Mouse (Mus musculus) embryo, embryonic 10 days (tissue): ENCODE measurements around the gene Plcb4.

ENCODE experiments used
- DNase-seq: peaks from one replicate; pipeline ENCODE4 v3.0.0-alpha.2; 2015; ENCODE audit warnings: low spot score

The Plcb4 gene

DNA sequence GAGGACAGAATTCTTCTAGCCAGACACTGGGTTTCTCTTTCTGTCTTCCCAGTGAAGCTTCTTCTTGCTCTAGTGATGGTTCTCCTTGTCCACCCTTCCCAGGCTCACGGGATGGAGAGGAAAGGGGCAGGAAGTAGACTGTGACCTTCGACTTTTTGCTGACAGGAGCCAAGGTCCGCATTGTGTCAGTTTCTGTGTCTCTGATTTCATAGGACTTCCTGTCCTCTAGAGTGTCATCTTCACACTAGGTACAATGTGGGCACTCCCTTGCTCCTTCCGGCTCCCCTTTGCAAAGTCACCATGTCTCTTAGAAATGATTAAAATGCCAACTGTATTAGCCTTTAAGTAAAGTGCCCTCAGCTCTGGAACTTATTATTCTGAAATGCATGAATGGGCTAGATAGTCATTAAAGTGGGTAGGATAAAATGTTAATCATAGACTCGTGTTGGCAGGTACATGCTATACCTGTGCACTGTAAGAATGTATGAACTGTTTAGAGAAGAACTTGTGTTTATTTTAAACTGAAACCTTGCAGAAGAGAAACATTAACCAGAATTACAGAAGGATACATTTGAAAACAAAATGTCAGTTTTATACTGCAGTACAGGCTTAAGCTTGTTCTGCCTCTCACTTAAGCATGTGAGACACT lies 152.8 kb downstream of the Plcb4 start:
- DNase-seq: no peak

DNA sequence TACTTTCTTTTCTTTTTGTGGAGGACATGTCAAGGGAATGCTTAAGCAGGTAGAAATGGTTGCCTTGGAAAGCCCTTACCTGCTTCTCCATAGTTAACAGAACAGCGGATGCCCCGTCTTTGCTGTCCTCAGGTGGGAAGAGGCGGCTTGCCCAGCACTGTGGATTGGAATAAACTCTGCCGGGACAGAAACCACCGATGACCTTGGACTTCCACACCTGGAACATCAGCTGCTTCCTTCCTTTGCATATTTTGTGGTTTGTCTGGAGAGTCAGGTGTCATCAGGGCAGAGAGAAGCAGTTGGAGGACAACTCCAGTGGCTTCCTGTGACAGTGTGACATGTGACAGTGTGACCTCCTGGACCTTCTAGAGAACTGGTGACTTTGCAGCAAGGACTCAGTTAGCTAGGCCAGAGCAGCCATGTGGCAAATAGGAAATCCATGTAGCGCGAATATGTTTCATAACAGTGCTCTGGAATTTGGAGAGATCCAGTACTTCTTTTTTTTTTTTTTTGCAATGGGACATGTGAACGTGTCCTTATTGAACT lies 154.0 kb downstream of the Plcb4 start:
- DNase-seq: no peak

DNA sequence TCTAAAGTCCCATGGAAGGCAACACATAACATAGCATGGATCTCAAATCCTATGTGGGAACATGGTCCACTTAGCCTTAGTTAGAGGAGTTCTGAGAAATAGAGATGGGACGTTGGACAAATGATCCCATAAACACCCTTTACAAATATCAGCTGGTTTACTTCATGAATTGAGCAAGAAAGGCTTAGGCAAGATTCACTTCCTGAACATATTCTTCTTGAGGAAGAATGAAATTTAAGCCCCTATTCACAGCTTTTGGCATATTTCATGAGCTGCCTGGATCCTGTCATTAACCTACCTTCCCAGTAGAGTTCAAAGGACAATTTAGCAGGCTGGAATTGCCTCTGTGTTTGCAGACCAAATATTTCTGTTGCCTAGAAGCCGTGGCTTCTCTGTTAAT lies 161.9 kb downstream of the Plcb4 start:
- DNase-seq: no peak

DNA sequence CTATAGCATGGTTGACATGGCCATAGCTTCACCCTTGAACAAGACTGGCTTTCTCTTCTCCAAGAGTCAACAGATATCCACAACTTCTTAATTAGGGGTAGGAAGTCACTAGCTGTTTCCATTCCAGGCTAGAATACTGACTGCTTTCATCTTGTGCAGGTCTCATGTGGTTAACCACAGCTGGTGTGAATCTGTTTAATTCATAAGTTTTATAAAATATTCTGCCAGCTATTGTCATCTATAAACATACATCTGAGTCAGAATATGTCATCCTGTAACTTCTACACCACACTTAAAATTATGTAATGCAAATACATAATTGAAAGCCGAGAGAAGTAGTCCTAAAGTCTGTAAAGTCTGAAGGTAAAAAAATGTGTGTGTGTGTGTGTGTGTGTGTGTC lies 164.9 kb downstream of the Plcb4 start:
- DNase-seq: no peak

DNA sequence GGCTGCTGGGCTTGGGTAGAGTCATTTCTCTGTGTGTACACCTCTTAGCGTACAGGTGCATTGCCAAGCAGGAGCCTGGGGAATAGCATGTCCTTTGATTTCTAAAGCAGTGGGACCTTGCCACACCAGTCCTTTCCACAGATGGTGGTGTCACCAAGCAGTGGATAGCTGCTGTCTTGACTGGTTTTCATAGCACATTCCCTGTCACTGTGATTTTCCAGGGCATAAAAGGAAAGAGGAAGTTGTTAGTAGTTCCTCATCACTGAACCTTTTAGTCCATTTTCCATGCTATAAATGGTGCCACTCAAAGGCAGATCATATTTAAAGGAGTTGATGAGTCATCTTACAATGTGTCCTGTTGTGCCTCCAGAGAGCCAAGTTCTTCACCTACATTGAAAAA lies 165.9 kb downstream of the Plcb4 start:
- DNase-seq: no peak

DNA sequence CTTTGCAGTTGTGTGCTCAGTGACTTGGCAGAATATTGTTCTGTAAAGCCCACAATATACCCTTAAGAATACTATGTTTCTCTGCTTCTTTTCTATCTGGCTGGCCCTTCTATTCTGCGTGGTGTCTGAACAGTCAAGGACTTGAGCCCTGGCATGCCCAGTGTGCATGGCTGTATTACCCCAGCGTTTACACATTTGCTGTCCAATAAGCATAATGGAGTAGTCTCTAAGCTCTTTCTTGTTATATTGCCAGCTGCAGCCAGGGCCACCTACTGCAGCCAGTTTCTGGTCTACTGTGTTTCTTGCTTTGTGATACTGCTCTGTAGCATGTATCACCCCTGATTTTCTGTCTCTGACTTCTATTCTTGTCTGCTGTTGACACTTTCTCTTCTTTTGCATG lies 166.8 kb downstream of the Plcb4 start:
- DNase-seq: no peak

DNA sequence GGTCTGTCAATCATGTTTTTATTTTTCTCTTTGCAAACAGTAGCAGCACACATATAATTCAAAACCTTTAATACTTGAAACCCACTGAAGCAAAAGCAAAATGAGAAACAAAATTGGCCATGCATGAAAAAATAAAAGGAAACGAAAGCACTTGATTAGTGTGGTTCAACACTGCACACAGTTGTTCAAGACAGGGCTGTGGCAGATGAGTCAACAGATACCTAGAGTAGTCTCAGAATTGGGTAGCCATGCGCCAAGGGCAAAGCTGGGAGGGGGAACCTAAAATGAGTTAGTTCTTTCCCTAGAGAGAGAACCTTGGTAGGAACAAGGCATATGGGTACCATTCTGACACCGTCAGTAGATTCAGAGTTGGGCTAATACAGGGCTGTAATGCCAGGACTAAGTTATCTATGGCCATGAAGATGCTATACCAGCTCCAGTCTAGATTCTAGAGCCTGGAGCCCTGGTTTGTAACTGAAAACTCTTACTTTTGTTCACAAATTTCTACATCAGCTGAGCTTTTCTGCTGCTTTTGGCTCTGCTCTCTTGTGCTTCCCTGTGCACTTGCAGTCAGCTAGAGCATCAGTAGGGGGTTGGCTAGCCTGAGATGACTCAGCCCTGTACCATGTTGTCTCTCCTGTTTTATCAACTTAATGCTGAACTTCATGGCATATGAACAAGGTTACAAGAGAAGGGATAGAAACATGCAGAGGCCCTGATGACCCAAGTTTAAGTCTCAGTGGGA lies 168.0 kb downstream of the Plcb4 start:
- DNase-seq: no peak

DNA sequence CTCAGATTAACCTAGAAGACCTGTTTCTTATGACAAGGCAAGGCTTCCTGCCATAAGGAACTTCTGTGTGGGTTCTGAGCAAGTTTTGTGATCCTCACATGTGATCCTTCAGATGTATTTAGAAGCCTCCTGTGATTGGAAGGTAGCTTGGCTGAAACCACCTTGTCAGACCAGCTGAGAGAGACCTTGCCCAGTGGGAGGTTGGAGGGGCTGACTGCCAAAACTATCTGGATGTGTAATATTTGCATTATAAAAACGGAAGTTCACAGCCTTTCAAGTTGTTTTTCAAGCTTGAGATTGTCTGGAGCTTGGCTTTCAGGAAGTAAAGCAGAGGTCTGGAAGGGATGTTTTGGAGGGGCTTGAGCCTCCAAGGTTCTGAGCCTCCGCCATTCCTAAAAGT lies 169.6 kb downstream of the Plcb4 start:
- no peak for DNase-seq

DNA sequence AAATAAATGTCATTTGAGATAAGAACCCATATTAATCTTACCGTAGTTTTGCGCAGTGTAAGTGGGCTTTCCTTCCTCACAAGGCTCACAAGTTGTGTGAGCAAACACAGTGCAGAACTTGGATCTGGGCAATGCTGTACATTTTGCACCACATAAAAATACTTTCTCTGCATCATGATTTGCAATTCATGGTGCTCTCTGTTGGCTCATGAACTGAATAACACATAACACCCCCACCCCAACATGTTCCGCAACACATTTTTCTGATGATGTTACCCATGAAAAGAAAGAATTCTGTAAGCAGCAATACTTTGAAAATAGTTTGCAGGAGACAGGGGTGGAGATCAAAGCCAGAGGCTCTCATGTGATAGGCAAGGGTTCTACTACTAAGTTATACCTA lies 174.9 kb downstream of the Plcb4 start:
- no peak for DNase-seq

DNA sequence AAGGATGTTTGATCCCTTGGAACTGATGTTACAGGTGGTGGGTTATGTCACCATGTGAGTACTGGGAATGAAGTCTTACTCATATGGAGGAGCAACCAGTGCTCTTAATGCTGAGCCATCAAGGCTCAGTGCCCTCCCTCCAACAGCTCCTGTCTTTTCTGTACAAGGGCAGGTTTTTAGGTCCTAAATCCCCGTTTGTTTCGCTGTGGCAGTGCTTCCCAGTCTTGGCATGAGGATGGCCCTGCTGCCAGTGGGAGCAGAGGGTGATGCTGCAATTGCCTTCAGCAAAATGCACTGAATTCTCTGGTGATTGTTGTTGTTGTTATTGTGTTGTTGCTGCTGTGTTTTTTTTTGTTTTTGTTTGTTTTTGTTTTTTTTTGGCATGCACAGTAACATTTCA lies 175.6 kb downstream of the Plcb4 start:
- no peak for DNase-seq

DNA sequence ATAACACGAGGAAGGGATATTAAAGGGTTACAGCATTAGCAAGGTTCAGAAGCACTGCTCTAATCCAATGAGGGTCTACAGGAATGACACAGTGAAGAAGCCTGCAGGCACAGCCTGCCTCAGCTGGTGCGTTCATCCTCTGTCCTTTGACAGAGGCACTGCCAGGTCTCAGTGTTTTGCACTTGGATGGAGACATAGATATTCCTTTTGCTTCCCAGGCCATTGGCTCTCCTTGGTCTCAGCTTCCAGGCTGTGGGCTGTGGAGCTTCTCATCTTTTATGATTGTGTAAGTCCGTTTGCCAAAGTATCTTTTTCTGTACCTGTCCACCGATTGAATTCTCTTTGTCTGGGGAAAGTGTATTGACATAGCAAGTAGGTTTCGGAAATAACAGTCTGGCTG lies 177.1 kb downstream of the Plcb4 start:
- no peak for DNase-seq

DNA sequence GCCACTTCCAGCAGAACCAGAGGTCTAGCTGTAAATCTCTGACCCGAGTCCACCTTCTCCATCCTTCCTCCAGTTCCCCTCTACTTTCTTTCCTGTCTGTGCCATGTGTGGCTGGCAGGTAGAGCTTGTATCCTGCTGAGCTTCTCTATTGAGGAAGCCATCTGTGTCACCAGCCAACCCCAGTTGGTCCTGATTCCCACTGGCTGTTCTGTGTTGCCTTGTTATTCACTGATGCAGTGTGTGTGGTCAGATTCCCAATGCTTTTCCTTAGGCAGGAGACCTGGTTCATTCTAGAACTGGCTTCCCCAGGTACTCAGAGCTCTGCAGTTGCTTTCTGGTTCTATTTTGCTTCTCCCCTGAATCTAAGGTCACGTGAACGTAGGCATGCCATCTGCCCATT lies 177.6 kb downstream of the Plcb4 start:
- DNase-seq: no peak

DNA sequence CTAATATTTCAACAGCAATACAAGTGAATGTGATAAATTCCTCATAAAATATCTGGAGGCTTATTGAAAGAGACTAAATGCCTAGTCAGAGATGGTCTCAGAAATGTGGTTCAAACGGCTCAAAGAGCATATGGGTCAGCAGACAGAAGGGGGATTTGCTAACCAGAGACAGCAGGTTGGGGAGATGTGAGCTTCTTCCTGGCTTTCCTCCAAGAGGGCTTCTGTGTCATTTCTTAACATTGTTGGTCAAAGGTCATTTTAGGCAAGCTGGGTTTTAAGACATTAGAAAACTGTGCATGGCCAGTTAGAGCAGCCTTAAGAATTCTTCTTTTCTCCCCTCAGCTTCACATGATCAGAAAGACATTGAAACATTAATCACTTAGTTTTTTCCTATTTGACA lies 178.9 kb downstream of the Plcb4 start:
- DNase-seq: no peak

DNA sequence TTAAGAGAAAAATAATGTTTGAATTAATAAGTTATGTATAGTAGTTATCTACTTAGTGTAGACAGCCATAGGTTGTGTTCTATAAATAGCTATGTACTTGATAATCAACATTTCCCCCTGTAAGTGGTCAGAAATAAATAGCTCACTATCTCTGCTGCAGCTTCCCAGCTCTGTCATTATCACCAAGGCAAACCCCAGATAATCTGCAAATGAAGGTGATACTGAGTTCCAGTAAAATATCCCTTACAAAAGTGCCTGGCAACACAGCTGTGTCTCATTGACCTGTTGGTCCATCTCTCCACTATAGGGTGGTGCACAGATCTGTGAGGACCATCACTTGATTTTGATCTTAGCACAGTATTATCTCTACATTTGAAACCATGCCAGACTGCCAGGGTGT lies 179.3 kb downstream of the Plcb4 start:
- no peak for DNase-seq

DNA sequence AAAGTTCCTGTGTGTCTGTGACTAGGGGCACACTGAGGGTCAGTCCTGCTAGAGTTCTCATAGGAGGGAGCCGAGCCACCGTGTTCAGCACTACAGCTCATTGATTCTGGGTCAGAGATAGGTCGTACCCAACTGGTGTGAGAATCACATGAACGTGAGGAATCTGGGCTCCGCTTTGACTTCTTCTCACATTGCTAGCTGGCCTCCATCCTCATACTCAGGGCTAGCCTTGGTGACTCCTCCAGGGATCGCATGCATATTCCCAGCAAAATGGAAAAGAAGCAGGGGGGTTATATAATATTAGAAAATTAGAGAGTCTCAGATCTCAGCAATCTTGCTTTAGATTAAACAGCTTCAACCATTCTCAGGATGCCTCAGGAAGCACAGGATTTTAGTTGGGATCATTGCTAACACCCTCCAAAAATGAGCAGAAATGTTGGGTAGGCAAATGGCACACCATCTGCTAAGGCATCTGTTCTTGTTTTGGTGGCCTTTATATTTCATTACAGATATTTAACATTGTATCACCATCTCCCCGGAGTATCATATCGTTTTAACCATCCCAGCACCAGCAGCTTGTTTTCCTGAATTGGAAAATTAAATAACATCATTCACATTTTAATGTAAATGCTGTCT lies 180.0 kb downstream of the Plcb4 start:
- no peak for DNase-seq

DNA sequence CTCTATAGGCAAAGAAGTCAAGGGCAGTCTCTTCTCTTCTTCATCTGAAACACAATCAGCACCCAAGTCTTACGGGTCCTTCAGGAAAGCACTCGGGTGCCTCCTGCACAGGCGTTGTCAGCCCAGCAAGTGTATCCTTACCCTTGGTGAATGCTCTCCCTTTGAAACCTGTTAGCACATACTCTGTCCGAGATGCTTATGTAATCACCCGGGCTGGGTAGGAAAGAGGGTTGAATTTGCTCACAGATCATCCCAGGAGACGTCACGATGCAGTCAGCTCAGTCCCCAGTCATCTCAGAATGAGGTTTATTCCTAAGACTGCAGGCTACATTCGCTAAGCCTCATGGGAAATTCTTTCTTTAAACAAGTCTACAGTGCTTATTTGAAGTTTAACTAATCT lies 184.9 kb downstream of the Plcb4 start:
- DNase-seq: no peak

DNA sequence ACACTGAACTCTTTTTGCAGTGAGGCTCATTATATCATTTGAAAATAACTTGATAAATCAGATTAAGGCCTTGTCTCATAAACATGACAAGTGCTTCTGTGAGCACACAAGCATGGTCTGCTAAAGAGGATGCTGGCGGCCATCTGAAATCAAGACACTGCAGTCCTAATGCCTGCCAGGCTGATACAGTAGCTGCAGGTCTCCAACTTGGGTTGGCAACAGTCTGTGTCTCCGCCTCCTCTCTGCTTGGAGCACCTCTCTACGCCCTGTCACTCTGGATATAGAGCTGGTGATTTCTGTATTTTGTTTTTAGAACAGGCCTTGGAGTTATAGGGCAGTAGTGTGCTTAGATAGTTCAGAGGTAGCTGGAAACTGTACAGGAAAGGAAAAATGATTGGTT lies 188.1 kb downstream of the Plcb4 start:
- no peak for DNase-seq

DNA sequence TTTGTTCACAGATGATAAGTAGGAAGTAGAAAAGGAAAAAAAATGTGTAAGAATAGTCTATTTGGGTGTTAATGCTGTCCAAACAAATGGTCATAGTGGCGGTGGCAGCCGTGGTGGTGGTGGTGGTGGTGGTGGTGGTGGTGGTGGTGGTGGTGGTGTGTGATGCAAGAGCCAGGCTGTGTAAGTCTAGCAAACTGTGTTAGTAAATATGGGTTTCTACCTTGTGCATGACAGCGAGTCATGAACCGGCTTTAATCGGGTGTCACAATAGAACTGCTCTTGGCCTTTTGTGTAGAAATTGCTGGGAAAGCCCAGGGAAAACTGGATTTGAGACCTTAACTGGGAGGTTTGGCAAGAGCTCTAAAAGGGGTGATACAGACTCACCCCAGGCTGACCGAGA lies 188.9 kb downstream of the Plcb4 start:
- no peak for DNase-seq

DNA sequence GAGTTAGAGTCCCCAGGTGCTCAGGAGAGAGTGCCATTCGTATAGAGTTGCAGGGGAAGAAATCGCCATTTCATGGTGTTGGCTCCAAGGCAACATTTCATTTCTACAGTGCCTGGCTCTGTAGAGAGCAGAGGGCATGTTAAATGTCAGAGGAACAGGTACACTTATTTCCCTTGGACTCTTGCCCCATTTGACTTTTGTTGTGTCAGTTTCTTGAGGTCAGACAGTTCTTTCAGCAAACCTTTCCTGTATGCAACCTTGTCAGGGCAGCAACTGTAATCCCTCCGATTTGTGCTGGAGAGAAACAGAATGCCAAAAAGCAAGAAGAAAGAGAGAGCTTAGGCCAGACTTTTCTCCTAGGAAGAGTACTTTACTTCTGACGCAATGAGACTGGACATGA lies 189.4 kb downstream of the Plcb4 start:
- no peak for DNase-seq

DNA sequence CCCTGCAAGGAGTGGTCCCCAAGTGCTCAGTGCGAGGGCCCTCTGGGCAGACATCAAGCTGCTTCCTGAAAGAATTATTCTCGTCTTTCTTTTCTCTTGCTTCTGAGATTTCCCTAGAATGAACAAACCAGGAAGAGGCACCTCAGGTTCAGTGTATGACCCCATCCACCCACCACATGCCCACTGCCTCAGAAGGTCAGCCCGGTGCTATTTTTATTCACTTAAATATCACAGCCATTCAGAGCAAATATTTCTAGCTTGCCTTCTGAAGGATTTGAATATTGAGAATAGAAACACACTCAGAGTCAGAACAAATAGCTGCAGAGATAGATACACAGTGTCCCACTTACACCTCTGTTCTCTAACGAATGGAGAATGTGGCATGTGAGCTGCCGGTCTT lies 193.2 kb downstream of the Plcb4 start:
- DNase-seq: no peak

DNA sequence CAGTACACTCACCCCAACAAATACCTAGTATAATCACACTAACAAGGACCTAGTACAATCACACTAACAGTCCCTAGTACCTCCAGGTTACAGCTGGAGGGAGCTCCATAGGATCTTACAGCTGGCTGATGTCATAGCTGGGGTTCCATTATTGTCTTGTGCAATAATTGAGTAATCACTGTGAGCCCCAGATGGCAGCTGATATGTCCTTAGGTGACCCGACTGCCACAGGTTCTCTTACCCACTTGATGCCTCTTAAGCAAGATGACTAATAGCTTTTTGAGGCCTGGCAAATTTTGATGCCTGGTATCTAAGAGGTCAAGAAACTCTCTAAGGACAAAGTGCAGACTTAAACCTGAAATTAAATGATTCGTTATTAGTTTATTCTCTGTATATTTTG lies 194.3 kb downstream of the Plcb4 start:
- no peak for DNase-seq

DNA sequence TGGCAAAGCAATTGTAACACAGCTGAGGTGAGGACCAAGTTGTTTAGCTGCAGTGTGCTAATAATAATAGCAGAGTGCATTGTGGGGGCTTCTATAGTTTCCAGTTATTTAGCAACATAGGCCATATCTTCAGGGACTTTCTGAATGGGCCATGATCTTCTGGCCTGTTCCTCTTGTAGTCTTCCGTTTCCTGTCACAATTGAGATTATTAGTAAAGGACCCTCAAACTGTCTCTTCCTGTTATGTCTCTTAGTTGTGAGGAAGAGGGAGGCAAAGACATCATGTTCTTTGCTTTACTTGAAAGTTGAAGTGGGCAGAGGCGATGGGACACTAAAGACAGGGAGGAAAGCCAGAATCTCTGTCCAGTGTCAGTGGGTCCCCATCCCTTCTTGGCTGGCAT lies 195.2 kb downstream of the Plcb4 start:
- DNase-seq: no peak

DNA sequence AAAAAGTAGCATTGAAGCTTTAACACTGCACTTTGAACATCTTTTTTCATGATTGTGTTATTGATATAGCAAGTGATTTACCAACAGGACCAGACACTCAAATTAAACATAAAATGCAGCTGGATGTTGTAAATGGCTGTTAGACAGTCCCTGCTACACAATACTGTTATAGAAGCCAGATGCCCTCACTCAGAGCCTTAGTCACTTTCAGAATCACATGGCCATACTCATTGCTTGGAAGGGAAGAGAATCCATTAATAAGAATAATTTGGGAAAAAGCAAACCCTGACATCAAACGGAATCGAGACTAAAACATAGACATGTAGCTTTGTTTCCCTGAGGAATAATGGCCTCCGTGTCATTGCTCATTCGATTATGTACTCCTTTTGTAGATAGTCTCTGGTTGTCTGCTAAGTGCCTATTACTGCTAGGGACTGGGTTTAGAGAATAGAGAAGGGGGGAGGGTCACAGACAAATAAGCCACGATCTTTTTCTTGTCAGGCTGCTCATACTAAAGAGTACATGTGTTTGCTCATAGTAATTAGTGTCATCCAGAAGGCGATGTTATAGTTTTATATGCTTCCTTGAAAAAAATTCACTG lies 197.2 kb downstream of the Plcb4 start:
- no peak for DNase-seq
